Mouse (Mus musculus) neural tube, embryonic 13.5 days (tissue): ENCODE results near the gene Zfp148. TPM values are rescaled to one million over a fixed set of nuclear protein-coding genes. Genes with fewer than 3 reads are reported as not detected.
"Not testable (repeated sequence)": the region's sequence is repeated elsewhere in the genome, so short reads cannot be mapped to it uniquely, and the experiment has no call there.

Source experiments
- ATAC-seq: fragments of 200-750 bp; cut with Nextera tagmentation; 2 replicates; pipeline ENCODE4 v1.8.0; 2017; ENCODE audit warnings: low read depth, mild to moderate bottlenecking, moderate TSS enrichment, moderate library complexity
- H3K27ac ChIP-seq: fragments of 300-500 bp; sonication (generic); replicated peaks from 2 replicates; pipeline ENCODE4 v1.5.1; 2015; ENCODE audit warnings: moderate library complexity, mild to moderate bottlenecking, inconsistent platforms
- H3K27me3 ChIP-seq: fragments of 300-500 bp; sonication (generic); 2 replicates; pipeline ENCODE4 v1.6.1; 2015; ENCODE audit warnings: mild to moderate bottlenecking, inconsistent platforms
- H3K36me3 ChIP-seq: fragments of 300-500 bp; sonication (generic); 2 replicates; pipeline ENCODE4 v1.6.1; 2015; ENCODE audit warnings: mild to moderate bottlenecking, inconsistent platforms
- H3K4me1 ChIP-seq: fragments of 300-500 bp; sonication (generic); replicated peaks from 2 replicates; pipeline ENCODE4 v1.6.1; 2015; ENCODE audit warnings: inconsistent platforms
- H3K4me2 ChIP-seq: fragments of 300-500 bp; sonication (generic); 2 replicates; pipeline ENCODE4 v1.6.1; 2015; ENCODE audit warnings: inconsistent platforms, mild to moderate bottlenecking, moderate library complexity
- H3K4me3 ChIP-seq: fragments of 300-500 bp; sonication (generic); 2 replicates; pipeline ENCODE4 v1.5.1; 2015; ENCODE audit warnings: mild to moderate bottlenecking, inconsistent platforms
- H3K9ac ChIP-seq: fragments of 300-500 bp; sonication (generic); 2 replicates; pipeline ENCODE4 v1.6.1; 2015; ENCODE audit warnings: moderate library complexity, mild to moderate bottlenecking, inconsistent platforms
- H3K9me3 ChIP-seq: fragments of 300-500 bp; sonication (generic); 2 replicates; pipeline ENCODE4 v1.6.1; 2016; ENCODE audit warnings: inconsistent platforms
- WGBS: fragments of 180-500 bp; shearing (Covaris S2); methylation state at CpG from one replicate; pipeline ENCODE4 v1.1.7; 2015; 5-methylcytosine and 5-hydroxymethylcytosine counted together
- polyA plus RNA-seq: library from polyadenylated mRNA; unstranded; fragments of >200 nt; fragmentation: Nextera tagmentation; extraction: Ambion mirVana; gene quantifications from 2 replicates; pipeline ENCODE4 v1.2.1, GENCODE M21; 2015

Zfp148 gene
- 50.2 and 54.0 TPM in 2 replicates for polyA plus RNA-seq

DNA sequence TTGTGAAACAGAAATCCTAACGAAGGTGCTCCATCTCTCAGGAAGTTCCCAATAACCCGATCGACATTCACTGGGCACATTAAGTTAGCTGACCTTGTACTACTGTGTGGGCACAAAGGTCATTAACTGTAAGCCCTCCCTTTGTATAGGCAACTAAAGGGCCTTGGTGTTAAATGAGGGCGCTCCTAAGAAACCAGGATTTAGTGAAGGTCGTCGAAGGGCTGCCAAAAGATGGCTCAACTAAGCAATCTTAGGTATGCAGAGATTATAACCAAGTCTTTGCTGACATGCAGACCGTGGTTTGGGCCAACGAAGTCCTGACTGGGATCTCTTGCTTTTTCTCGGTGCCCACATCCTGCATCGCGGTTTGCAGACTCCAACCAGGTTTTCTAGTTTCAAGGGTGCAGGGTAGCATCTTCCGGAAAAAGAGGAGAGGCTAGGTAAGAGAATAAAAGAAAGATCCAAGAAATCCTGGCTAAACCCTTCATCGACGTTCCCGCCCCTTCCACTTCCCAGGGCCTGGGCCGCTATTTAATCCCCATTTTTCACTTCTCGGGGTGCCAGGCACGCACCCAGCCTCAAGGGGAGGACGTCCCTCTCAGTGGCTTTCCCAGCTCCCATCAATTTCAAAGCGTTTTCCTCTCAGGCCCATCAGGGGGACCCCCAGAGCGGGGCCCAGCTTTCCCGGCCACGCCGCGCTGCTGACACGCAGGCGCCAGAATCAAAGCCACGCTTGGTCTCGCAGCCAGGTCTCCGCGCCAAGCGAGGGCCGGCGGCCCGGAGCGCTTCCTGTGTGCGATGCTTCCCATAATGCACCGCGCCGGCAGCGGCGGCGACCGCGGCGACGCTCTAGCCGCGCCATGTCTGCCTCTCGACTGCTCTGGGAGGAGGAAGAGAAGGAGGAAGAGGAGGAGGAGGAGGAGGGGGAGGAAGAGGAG, at the start of gene Zfp148:
TSS of gene Zfp148 (plus strand) at position 893 of the 938 bp plus-strand sequence.
- ATAC-seq = peak; percentile 90
- not testable (repeated sequence) for H3K36me3 ChIP-seq, H3K27me3 ChIP-seq, H3K9me3 ChIP-seq
- peak within 1 kb of the TSS; percentile 91 for H3K4me3 ChIP-seq
- H3K27ac ChIP-seq = peak within 1 kb of the TSS; percentile 97
- 2% methylated on average over 50 of the region's 50 CpGs for WGBS
- H3K4me1 ChIP-seq = peaks cover 37% of the 10 kb centered on the region
- H3K4me2 ChIP-seq = peak within 1 kb of the TSS; percentile 78
- peak within 1 kb of the TSS; percentile 97 for H3K9ac ChIP-seq

GRCm38 (mm10) chr16:33333015-33333414, 47.6 kb upstream of the Zfp148 start:
- H3K27ac ChIP-seq = no peak overlapping the region
- H3K4me2 ChIP-seq = no peak overlapping the region
- H3K9ac ChIP-seq = no peak overlapping the region
- 85% methylated on average over 14 of the region's 14 CpGs for WGBS
- peaks cover 5% of the 10 kb centered on the region; the same call in 1 of the 2 replicates for H3K4me1 ChIP-seq
- no peak for ATAC-seq
- H3K27me3 ChIP-seq = no peaks in the 10 kb centered on the region
- H3K36me3 ChIP-seq = no peaks in the 10 kb centered on the region
- H3K9me3 ChIP-seq = no peaks in the 10 kb centered on the region
- no peak overlapping the region for H3K4me3 ChIP-seq

DNA sequence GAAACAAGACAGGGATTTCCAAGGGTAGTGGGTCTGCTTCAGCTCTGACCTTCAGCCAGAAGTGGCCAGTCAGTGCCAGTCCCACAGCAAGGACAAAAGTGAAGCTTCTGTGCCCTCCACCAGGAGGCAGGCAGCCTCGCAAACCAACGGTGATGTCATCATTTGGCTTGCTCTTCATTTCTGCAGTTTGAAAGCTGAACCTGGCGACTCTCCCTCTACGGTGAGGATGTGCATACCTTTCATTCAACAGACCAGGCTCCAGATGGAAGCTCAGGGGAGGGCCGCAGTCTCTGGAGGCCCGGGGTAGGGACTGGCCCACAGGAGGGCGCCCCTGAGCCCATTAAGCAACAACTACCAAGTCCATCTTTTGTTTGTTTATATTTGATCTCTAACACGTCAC, 43.5 kb upstream of the Zfp148 start:
- H3K36me3 ChIP-seq = no peaks in the 10 kb centered on the region
- H3K27ac ChIP-seq = no peak overlapping the region
- no peak overlapping the region for H3K4me3 ChIP-seq
- H3K9me3 ChIP-seq = no peaks in the 10 kb centered on the region
- peaks cover 5% of the 10 kb centered on the region; the same call in 1 of the 2 replicates for H3K4me1 ChIP-seq
- peak overlapping the region; percentile 33 for H3K4me2 ChIP-seq
- no peak for ATAC-seq
- 21% methylated on average over 8 of the region's 8 CpGs for WGBS
- no peak overlapping the region for H3K9ac ChIP-seq
- H3K27me3 ChIP-seq = no peaks in the 10 kb centered on the region

DNA sequence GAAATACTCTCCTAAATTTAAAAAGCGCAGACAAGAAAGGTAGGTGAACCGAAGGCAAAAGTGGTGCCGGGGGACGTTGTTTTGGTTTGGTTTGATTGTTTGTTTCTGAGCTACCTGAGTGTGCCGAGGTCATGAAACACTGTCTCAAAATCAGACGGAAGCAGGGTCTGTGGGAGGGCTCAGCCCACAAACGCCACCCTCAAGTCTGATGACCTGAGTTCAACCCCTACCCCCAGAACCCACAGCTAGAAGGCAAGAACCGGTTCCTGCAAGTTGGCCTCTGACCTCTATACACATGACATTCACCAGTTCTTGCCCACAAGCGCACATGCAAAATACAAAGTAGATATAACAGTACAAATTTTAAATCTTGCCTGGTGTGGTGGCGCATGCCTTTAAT, 43.0 kb upstream of the Zfp148 start:
- Histone ChIP-seq H3K9me3 (no peaks in the 10 kb centered on the region), H3K27me3 (no peaks in the 10 kb centered on the region), H3K4me1 (peaks cover 5% of the 10 kb centered on the region; the same call in 1 of the 2 replicates), H3K4me2 (peak overlapping the region; percentile 33), H3K4me3 (no peak overlapping the region), H3K9ac (no peak overlapping the region), H3K36me3 (no peaks in the 10 kb centered on the region), H3K27ac (no peak overlapping the region)
- 86% methylated on average over 10 of the region's 10 CpGs for WGBS
- ATAC-seq = no peak

- Histone ChIP-seq H3K9ac (no peak overlapping the region), H3K4me1 (peaks cover 5% of the 10 kb centered on the region; the same call in 1 of the 2 replicates), H3K9me3 (no peaks in the 10 kb centered on the region), H3K27me3 (no peaks in the 10 kb centered on the region), H3K4me3 (no peak overlapping the region), H3K36me3 (no peaks in the 10 kb centered on the region), H3K27ac (no peak overlapping the region), H3K4me2 (no peak overlapping the region)
- no peak for ATAC-seq
- 60% methylated on average over 4 of the region's 4 CpGs for WGBS
Measured at GRCm38 (mm10) chr16:33338492-33338891, 42.1 kb upstream of the Zfp148 start.

DNA sequence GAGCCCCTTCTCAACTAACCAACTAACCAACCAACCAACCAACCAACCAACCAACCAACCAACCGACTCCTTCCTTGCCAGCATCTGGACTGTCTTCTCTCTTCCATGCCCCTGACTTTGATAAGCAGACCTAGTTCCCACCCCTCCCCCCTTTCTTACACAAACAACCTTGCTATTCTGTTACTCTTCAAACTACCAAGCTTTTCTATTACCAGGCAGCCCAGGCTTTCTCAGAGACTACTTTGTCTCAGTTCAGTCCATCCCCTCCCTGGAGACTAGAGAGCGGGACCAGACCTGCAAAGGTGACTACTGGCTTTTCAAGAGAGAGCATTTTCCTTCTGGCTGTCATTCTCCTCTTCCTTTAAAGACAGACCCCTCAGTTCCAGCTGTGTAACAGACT, 41.2 kb upstream of the Zfp148 start:
- H3K27me3 ChIP-seq = no peaks in the 10 kb centered on the region
- no peak for ATAC-seq
- H3K36me3 ChIP-seq = no peaks in the 10 kb centered on the region
- WGBS = 81% methylated on average over 2 of the region's 2 CpGs
- H3K9ac ChIP-seq = no peak overlapping the region
- H3K4me3 ChIP-seq = no peak overlapping the region
- no peak overlapping the region for H3K4me2 ChIP-seq
- no peak overlapping the region for H3K27ac ChIP-seq
- no peaks in the 10 kb centered on the region for H3K9me3 ChIP-seq
- peaks cover 9% of the 10 kb centered on the region for H3K4me1 ChIP-seq

- 45% methylated on average over 1 of the region's 1 CpGs for WGBS
- Histone ChIP-seq H3K4me1 (peaks cover 13% of the 10 kb centered on the region), H3K9ac (no peak overlapping the region), H3K27me3 (no peaks in the 10 kb centered on the region), H3K4me3 (no peak overlapping the region), H3K27ac (no peak overlapping the region), H3K36me3 (no peaks in the 10 kb centered on the region), H3K4me2 (no peak overlapping the region), H3K9me3 (no peaks in the 10 kb centered on the region)
- ATAC-seq = no peak
Measured at GRCm38 (mm10) chr16:33342356-33342755, 38.3 kb upstream of the Zfp148 start.

- Histone ChIP-seq H3K9ac (no peak overlapping the region), H3K27me3 (no peaks in the 10 kb centered on the region), H3K9me3 (no peaks in the 10 kb centered on the region), H3K36me3 (no peaks in the 10 kb centered on the region), H3K4me1 (peaks cover 10% of the 10 kb centered on the region; the same call in 1 of the 2 replicates), H3K4me3 (no peak overlapping the region), H3K4me2 (no peak overlapping the region), H3K27ac (no peak overlapping the region)
- no peak for ATAC-seq
- 83% methylated on average over 5 of the region's 5 CpGs for WGBS
Measured at GRCm38 (mm10) chr16:33343106-33343505, 37.5 kb upstream of the Zfp148 start.

DNA sequence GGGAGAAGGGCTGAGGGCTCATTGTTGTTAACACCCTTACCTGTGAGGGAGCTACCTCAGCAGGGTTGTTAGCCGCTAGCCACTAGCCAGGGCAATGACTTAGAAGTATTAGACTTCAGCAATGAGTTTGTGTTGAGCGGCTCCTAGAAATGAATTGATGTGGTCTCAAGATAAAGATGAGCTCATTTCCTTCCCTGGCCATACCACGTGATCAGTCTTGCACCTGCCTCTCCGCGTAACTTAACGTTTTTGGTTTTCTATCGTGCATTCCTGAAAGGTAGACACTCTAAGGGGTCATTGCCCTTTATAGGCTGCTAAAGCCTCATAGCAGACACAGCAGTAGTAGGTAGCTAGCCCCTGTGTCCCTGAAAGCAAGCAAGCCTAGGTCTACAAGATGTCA, 37.0 kb upstream of the Zfp148 start:
- no peak overlapping the region for H3K4me2 ChIP-seq
- no peaks in the 10 kb centered on the region for H3K27me3 ChIP-seq
- H3K36me3 ChIP-seq = no peaks in the 10 kb centered on the region
- H3K9ac ChIP-seq = no peak overlapping the region
- 92% methylated on average over 7 of the region's 7 CpGs for WGBS
- no peak overlapping the region for H3K27ac ChIP-seq
- no peak for ATAC-seq
- H3K4me1 ChIP-seq = peaks cover 10% of the 10 kb centered on the region; the same call in 1 of the 2 replicates
- no peaks in the 10 kb centered on the region for H3K9me3 ChIP-seq
- no peak overlapping the region for H3K4me3 ChIP-seq

DNA sequence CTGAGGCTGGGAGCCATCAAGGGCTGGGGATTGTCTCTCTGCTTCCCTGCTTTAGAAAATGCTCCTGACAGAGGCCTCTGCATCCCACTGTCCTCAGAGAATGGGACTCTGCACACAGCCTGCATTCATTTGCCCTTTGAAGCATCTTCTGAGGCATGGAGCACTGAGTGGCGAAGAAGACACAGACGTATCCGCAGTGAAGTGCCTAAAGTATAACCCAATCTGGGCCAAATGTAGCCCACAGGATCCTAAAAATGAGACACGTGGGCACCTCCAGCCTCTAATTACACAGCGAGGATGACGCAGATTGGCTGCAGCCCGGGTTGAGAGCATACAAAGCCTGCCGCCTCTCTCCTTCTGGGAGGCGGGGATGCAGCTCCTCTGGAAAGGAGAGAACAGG, 36.3 kb upstream of the Zfp148 start:
- Histone ChIP-seq H3K4me3 (no peak overlapping the region), H3K4me1 (peaks cover 10% of the 10 kb centered on the region; the same call in 1 of the 2 replicates), H3K36me3 (no peaks in the 10 kb centered on the region), H3K9me3 (no peaks in the 10 kb centered on the region), H3K27ac (0 out of 2 replicates have a peak overlapping the region, but pooled peaks have one; percentile 46), H3K4me2 (no peak overlapping the region), H3K27me3 (no peaks in the 10 kb centered on the region), H3K9ac (peak overlapping the region; percentile 34; the same call in 1 of the 2 replicates)
- peak; percentile 27; the same call in 1 of the 2 replicates for ATAC-seq
- WGBS = 53% methylated on average over 9 of the region's 9 CpGs

DNA sequence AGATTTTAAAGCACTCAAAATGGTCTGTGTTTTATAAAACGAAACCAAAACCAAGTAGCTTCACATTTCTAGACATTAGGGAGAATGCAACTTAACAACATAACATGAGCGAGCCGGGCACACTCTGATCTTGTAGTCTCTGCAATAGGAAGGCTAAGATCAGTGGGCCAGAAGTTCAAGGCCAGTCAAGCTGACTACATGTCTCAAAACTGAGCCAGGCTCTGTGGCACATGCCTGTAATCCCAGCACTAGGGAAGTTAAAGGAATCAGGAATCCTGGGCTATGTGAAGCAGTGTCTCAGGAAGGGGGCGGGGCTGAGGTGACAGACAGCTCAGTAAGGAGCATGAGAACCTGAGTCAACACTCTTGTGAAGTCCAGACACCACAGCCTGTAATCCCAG, 35.8 kb upstream of the Zfp148 start:
- Histone ChIP-seq H3K27ac (no peak overlapping the region), H3K4me2 (no peak overlapping the region), H3K9ac (no peak overlapping the region), H3K27me3 (no peaks in the 10 kb centered on the region), H3K4me1 (peaks cover 10% of the 10 kb centered on the region; the same call in 1 of the 2 replicates), H3K9me3 (no peaks in the 10 kb centered on the region), H3K4me3 (no peak overlapping the region), H3K36me3 (no peaks in the 10 kb centered on the region)
- WGBS = 86% methylated on average over 4 of the region's 4 CpGs
- ATAC-seq = no peak; the same call in 1 of the 2 replicates

GRCm38 (mm10) chr16:33346376-33346775, 34.3 kb upstream of the Zfp148 start:
- H3K4me1 ChIP-seq = peaks cover 10% of the 10 kb centered on the region; the same call in 1 of the 2 replicates
- WGBS = 37% methylated on average over 3 of the region's 3 CpGs
- H3K9me3 ChIP-seq = no peaks in the 10 kb centered on the region
- H3K27me3 ChIP-seq = no peaks in the 10 kb centered on the region
- H3K9ac ChIP-seq = no peak overlapping the region
- no peak overlapping the region for H3K4me3 ChIP-seq
- no peak overlapping the region for H3K4me2 ChIP-seq
- ATAC-seq = no peak
- no peaks in the 10 kb centered on the region for H3K36me3 ChIP-seq
- H3K27ac ChIP-seq = no peak overlapping the region
